Mouse (Mus musculus) B cell, adult 2 months (primary cell): ENCODE results near the gene Bend7.

Source experiments
- DNase-seq, 2 experiments: peaks; one replicate each; pipeline ENCODE4 v3.0.0; 2022

The Bend7 gene

DNA sequence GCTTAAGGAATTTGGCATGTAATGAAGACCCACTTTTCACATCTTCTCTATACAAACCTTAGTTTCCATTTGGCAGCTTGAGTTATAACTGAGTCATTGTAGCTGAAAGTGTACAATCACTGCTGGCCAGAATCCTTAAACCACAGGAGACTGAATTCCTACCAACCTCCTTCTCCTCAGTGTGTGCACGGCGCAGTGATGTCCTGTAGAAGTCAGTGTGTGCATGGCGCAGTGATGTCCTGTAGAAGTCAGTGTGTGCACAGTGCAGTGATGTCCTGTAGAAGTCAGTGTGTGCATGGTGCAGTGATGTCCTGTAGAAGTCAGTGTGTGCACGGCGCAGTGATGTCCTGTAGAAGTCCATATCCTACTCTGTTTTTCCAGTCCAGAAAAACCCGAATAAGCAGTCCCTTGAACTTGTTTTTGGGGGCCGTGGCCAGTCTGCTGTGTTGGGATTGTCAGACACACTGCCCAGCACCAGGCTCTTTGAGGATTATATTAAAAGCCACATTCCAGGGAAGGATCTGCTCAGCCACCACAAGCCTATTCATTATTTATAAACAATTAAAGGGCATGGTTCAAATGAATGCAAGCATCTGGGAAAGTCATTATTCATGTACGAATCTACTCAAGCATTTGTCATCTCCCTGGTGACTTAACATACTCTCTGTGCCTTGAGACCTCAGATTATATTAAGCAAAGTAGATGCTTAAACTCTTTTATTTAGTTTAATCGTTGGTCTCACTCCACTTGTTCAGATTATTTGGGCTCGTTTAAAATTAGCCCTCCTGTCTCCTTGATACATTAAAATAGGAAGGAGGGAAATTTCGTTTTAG lies 65.4 kb downstream of the Bend7 start:
- no peak for DNase-seq

- no peak for DNase-seq
Observed at GRCm38 (mm10) chr2:4784012-4784411, 66.4 kb downstream of the Bend7 start.

GRCm38 (mm10) chr2:4785016-4785415 lies 67.4 kb downstream of the Bend7 start:
- no peak for DNase-seq

DNA sequence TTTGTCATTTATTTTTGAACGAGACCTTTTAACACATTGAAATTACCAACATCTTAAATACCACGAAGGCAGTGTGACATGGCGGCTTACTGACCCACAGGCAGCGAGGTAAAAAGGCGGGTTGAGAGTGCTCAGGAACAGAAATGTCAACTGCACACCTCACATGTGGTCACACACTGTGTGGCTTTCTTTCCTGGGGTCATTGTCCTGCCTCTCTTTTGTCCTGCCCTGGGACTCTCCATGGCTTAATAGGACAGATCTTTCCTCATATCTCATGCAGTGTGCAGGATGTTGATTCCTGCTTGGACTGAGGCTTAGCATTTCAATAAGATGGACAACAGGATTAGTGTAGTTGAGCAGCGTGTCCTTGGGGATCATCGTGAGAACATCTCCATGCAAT lies 69.6 kb downstream of the Bend7 start:
- DNase-seq, result no peak

GRCm38 (mm10) chr2:4791646-4792045 lies 74.0 kb downstream of the Bend7 start:
- DNase-seq, result no peak

- DNase-seq, result no peak
Observed at GRCm38 (mm10) chr2:4792554-4792953, 74.9 kb downstream of the Bend7 start.

GRCm38 (mm10) chr2:4802395-4803176 lies 85.0 kb downstream of the Bend7 start:
- no peak for DNase-seq

DNA sequence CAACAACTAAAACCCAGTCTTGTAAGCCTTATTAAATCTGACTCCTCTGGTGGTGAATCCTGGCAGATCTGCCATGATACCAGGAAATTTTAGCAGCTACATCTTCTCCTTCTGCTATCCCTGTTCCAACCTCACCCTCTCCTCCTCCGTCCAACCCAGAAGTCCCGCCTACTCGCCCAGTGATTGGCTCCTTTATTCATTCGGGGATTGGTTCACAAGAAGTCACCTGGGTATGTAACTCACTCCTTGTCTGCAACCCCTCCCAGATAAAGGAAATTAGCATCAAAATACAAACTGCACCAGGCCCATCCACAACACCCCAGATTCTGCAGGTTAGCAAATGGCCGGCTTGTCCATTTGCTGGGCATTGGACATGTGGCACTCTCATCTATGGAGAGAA lies 98.7 kb downstream of the Bend7 start:
- DNase-seq, result no peak

DNA sequence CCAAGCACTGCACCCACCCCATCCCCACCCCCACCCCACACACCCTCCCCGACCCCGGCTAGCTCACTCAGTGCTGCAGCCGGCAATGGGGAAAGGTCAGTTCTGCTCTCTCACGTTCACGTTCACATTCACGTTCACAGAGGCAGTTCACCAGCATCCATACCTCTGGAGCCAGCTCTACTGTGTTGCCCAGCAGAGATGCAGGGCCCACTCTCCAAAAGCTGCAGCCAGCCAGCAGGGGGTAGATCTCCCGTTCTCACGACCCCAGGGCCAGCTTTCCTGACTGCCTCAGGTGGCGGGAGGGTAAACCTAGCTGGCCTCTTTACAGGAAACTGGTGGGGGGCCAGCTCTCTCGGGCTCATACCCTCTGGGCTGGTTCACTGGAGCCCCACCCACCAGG lies 100.0 kb downstream of the Bend7 start:
- DNase-seq, result no peak

GRCm38 (mm10) chr2:4820230-4820629 lies 102.6 kb downstream of the Bend7 start:
- no peak for DNase-seq

DNA sequence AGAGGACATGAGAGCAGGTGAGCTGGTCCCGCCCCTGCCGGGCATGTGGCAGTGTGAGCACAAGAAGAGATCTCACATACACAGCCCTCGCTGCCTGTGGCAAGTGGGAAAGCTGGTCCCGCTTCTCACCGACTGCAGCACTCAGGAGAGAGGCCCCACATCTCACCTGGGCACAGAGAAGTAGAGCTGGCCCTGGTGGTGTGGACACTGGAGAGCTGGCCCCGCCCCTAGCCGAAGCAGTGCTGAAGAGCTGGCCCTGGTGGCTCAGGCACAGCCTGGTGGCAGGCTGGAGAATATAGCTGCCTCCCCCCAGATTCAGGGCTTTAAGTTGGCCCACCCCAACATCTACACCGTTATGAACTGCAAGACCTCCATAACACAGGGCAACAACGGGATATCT lies 106.4 kb downstream of the Bend7 start:
- no peak for DNase-seq

- no peak for DNase-seq
Observed at GRCm38 (mm10) chr2:4828032-4828431, 110.4 kb downstream of the Bend7 start.

DNA sequence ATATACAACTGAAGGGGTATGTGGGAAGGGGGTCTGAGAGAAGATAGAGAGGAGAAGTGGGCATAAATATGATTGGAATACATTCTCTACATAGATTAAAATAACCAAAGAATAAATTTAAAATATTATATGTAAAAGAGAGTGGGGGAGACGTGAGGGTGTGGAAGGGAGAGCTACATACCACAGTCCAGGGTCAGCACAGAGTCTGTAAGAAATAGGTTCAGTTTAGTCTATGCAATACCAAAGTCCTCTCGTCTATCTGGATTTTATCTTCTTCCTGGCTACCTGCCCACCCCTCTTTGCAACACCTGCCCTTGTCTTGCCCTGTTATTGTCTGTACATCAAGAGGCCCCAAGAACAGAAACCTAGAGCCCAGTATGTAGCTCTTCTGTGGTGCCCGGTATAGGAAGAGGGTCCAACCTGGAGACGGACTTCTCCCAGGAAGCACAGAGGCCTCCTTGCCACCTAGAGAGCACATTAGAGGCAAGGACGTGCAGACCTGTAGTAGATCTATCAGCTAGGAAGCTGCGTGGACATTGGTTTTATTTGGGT lies 110.9 kb downstream of the Bend7 start:
- no peak for DNase-seq

- no peak for DNase-seq
Observed at GRCm38 (mm10) chr2:4829007-4829406, 111.4 kb downstream of the Bend7 start.

- no peak for DNase-seq
Observed at GRCm38 (mm10) chr2:4829489-4830065, 111.9 kb downstream of the Bend7 start.

GRCm38 (mm10) chr2:4831493-4831892 lies 113.9 kb downstream of the Bend7 start:
- no peak for DNase-seq

DNA sequence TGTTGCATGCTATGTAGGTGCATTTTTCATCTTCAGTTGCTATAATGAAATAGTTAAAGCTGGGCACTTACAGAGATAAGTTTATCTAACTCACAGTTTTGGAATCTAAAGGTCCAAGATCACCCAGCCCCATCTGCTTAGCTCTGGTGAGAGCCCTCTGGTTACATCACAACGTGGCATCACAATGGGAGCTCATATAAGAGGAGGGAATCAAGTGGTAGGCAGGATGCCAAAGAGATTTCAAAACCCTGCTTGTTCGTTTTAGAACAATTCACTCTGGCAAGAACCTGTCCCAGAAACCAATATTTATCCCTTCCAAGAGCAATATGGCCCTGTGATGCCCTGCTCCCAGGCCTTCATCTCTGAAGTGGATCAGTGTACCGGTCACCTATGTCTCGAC lies 114.5 kb downstream of the Bend7 start:
- DNase-seq, result no peak

GRCm38 (mm10) chr2:4849449-4849848 lies 131.8 kb downstream of the Bend7 start:
- no peak for DNase-seq
